Mouse (Mus musculus) ES-Bruce4 (cell line): ENCODE measurements around the gene Slc50a1. TPM values are rescaled to one million over a fixed set of nuclear protein-coding genes. Genes with fewer than 3 reads are reported as not detected.
A peak's percentile ranks its signal among the peaks of the same experiment; 100 is the strongest.

Source experiments
- H3K27ac ChIP-seq: 2 replicates; pipeline ENCODE4 v1.5.1; 2012; ENCODE audit warnings: low read length, inconsistent platforms; ENCODE audit not compliant: insufficient read depth
- H3K27me3 ChIP-seq: 2 replicates; pipeline ENCODE4 v1.6.1; 2012; ENCODE audit warnings: mild to moderate bottlenecking, low read length, inconsistent platforms; ENCODE audit not compliant: control insufficient read depth, poor library complexity, insufficient read depth, severe bottlenecking
- H3K36me3 ChIP-seq: 2 replicates; pipeline ENCODE4 v1.6.1; 2012; ENCODE audit warnings: inconsistent platforms, mild to moderate bottlenecking, low read length, moderate library complexity; ENCODE audit not compliant: control insufficient read depth, poor library complexity, insufficient read depth, severe bottlenecking
- H3K4me1 ChIP-seq: one replicate; pipeline ENCODE4 v1.8.1; 2011; ENCODE audit warnings: low read length; ENCODE audit not compliant: control insufficient read depth, insufficient read depth
- H3K4me3 ChIP-seq: 2 replicates; pipeline ENCODE4 v1.5.1; 2011; ENCODE audit warnings: low read depth, mild to moderate bottlenecking, low read length
- H3K9ac ChIP-seq: 2 replicates; pipeline ENCODE4 v1.6.1; 2012; ENCODE audit warnings: low read depth, mild to moderate bottlenecking, inconsistent platforms; ENCODE audit not compliant: poor library complexity, severe bottlenecking
- H3K9me3 ChIP-seq: replicated peaks from 2 replicates; pipeline ENCODE4 v1.6.1; 2012; ENCODE audit warnings: mild to moderate bottlenecking, low read length, inconsistent platforms; ENCODE audit not compliant: control insufficient read depth, poor library complexity, insufficient read depth, severe bottlenecking
- CTCF ChIP-seq: IDR thresholded peaks from one replicate; pipeline ENCODE4 v1.8.1; 2011; ENCODE audit warnings: low read depth, low read length
- EP300 ChIP-seq: IDR thresholded peaks from 2 replicates; pipeline ENCODE4 v1.6.1; 2011; ENCODE audit warnings: low read depth, low read length; ENCODE audit not compliant: insufficient read depth
- POLR2A ChIP-seq: IDR thresholded peaks from one replicate; pipeline ENCODE4 v1.8.1; 2011; ENCODE audit warnings: low read length; ENCODE audit not compliant: insufficient read depth
- polyA plus RNA-seq: library from polyadenylated mRNA; stranded (reverse); fragments of >200 nt; gene quantifications from 2 replicates; pipeline ENCODE4 v1.2.4, GENCODE M21; 2011; ENCODE audit warnings: low read depth; ENCODE audit not compliant: missing spikeins, insufficient read depth, insufficient read length

Slc50a1 gene
- polyA plus RNA-seq, 1 experiment, result 35.7 TPM

GRCm38 (mm10) chr3:89226361-89226760, 44.0 kb downstream of the Slc50a1 start:
- Histone ChIP-seq H3K9ac (peak overlapping the region; percentile 51), H3K9me3 (no peaks in the 10 kb centered on the region), H3K36me3 (no peaks in the 10 kb centered on the region), H3K4me1 (peaks cover 10% of the 10 kb centered on the region), H3K27ac (peak overlapping the region; percentile 68), H3K27me3 (no peaks in the 10 kb centered on the region), H3K4me3 (peak overlapping the region; percentile 58)
- TF ChIP-seq CTCF (no peak), POLR2A (no peak), EP300 (no peak)

GRCm38 (mm10) chr3:89225918-89226317, 44.5 kb downstream of the Slc50a1 start:
- peak; percentile 84 for TF ChIP-seq EP300
- TF ChIP-seq CTCF, result no peak
- TF ChIP-seq POLR2A, result no peak
- Histone ChIP-seq H3K9me3 (no peaks in the 10 kb centered on the region), H3K36me3 (no peaks in the 10 kb centered on the region), H3K4me3 (peak overlapping the region; percentile 58), H3K9ac (peak overlapping the region; percentile 51), H3K4me1 (peaks cover 10% of the 10 kb centered on the region), H3K27me3 (no peaks in the 10 kb centered on the region), H3K27ac (peak overlapping the region; percentile 68)

GRCm38 (mm10) chr3:89225321-89225815, 45.0 kb downstream of the Slc50a1 start:
- Histone ChIP-seq H3K9me3 (no peaks in the 10 kb centered on the region), H3K27ac (peak overlapping the region; percentile 64), H3K36me3 (no peaks in the 10 kb centered on the region), H3K9ac (no peak overlapping the region), H3K4me1 (peaks cover 10% of the 10 kb centered on the region), H3K27me3 (no peaks in the 10 kb centered on the region), H3K4me3 (peak overlapping the region; percentile 9; the same call in 1 of the 2 replicates)
- TF ChIP-seq POLR2A (no peak), EP300 (no peak), CTCF (no peak)

GRCm38 (mm10) chr3:89224796-89225195, 45.6 kb downstream of the Slc50a1 start:
- no peaks in the 10 kb centered on the region for H3K36me3 ChIP-seq

GRCm38 (mm10) chr3:89221167-89221566, 49.2 kb downstream of the Slc50a1 start:
- Histone ChIP-seq H3K27ac (no peak overlapping the region), H3K36me3 (no peaks in the 10 kb centered on the region)
- TF ChIP-seq POLR2A (no peak), CTCF (no peak), EP300 (no peak)

More at GRCm38 (mm10) chr3:89224796-89225195, 45.6 kb downstream of the Slc50a1 start:
- Histone ChIP-seq H3K4me1 (peaks cover 10% of the 10 kb centered on the region), H3K27ac (no peak overlapping the region), H3K27me3 (no peaks in the 10 kb centered on the region), H3K9me3 (no peaks in the 10 kb centered on the region), H3K4me3 (no peak overlapping the region), H3K9ac (no peak overlapping the region)
- no peak for TF ChIP-seq CTCF
- TF ChIP-seq POLR2A, result no peak

GRCm38 (mm10) chr3:89219546-89219945, 50.8 kb downstream of the Slc50a1 start:
- no peak overlapping the region for H3K27ac ChIP-seq
- H3K4me1 ChIP-seq, result peaks cover under 1% of the 10 kb centered on the region
- no peaks in the 10 kb centered on the region for H3K36me3 ChIP-seq
- no peak overlapping the region for H3K9ac ChIP-seq
- H3K27me3 ChIP-seq, result no peaks in the 10 kb centered on the region
- H3K9me3 ChIP-seq, result no peaks in the 10 kb centered on the region
- TF ChIP-seq CTCF (no peak), POLR2A (no peak), EP300 (no peak)
- H3K4me3 ChIP-seq, result no peak overlapping the region

More at GRCm38 (mm10) chr3:89221167-89221566, 49.2 kb downstream of the Slc50a1 start:
- Histone ChIP-seq H3K4me3 (no peak overlapping the region), H3K4me1 (peaks cover 10% of the 10 kb centered on the region), H3K9ac (no peak overlapping the region), H3K9me3 (no peaks in the 10 kb centered on the region), H3K27me3 (no peaks in the 10 kb centered on the region)
